Mouse (Mus musculus) forebrain, embryonic 14.5 days (tissue): ENCODE results near the gene Hprt. TPM values are rescaled to one million over a fixed set of nuclear protein-coding genes. Genes with fewer than 3 reads are reported as not detected.

Experiments
- ATAC-seq: fragments of 200-750 bp; cut with Nextera tagmentation; 2 replicates; pipeline ENCODE4 v1.8.0; 2017; ENCODE audit warnings: mild to moderate bottlenecking, moderate library complexity
- DNase-seq: peaks from one replicate; pipeline ENCODE4 v3.0.0-alpha.2; 2015; ENCODE audit warnings: low spot score
- H3K27ac ChIP-seq: fragments of 300-500 bp; sonication (generic); 2 replicates; pipeline ENCODE4 v1.5.1; 2014; ENCODE audit warnings: low read depth, mild to moderate bottlenecking, control low read depth, low read length, moderate library complexity
- H3K27me3 ChIP-seq: fragments of 300-500 bp; sonication (generic); replicated peaks from 2 replicates; pipeline ENCODE4 v1.6.1; 2014; ENCODE audit warnings: low read length, control low read depth, mixed read lengths; ENCODE audit not compliant: control insufficient read depth, insufficient read depth
- H3K36me3 ChIP-seq: fragments of 300-500 bp; sonication (generic); 2 replicates; pipeline ENCODE4 v1.6.1; 2014; ENCODE audit warnings: low read length, control low read depth; ENCODE audit not compliant: control insufficient read depth, insufficient read depth
- H3K4me1 ChIP-seq: fragments of 300-500 bp; sonication (generic); 2 replicates; pipeline ENCODE4 v1.6.1; 2014; ENCODE audit warnings: antibody characterized with exemption, low read length, control low read depth; ENCODE audit not compliant: control insufficient read depth, insufficient read depth
- H3K4me2 ChIP-seq: fragments of 300-500 bp; sonication (generic); 2 replicates; pipeline ENCODE4 v1.6.1; 2014; ENCODE audit warnings: mild to moderate bottlenecking, control low read depth, low read length
- H3K4me3 ChIP-seq: fragments of 300-500 bp; sonication (generic); 2 replicates; pipeline ENCODE4 v1.5.1; 2014; ENCODE audit warnings: low read depth, low read length, control low read depth
- H3K9ac ChIP-seq: fragments of 300-500 bp; sonication (generic); 2 replicates; pipeline ENCODE4 v1.6.1; 2014; ENCODE audit warnings: mild to moderate bottlenecking, low read length, control low read depth, moderate library complexity
- H3K9me3 ChIP-seq: fragments of 300-500 bp; sonication (generic); replicated peaks from 2 replicates; pipeline ENCODE4 v1.6.1; 2016; ENCODE audit warnings: low read length, control low read depth, mixed read lengths; ENCODE audit not compliant: control insufficient read depth
- WGBS: fragments of 180-500 bp; shearing (Covaris S2); extraction: QIAGEN DNeasy Blood & Tissue Kit; methylation state at CpG from one replicate; pipeline ENCODE4 v1.1.7; 2014; 5-methylcytosine and 5-hydroxymethylcytosine counted together
- polyA plus RNA-seq: library from polyadenylated mRNA; unstranded; fragments of >200 nt; fragmentation: Nextera tagmentation; extraction: Ambion mirVana; gene quantifications from 2 replicates; pipeline ENCODE4 v1.2.1, GENCODE M21; 2014

Gene Hprt
- polyA plus RNA-seq, 1 experiment from 2014 or later: 93.1 TPM

DNA sequence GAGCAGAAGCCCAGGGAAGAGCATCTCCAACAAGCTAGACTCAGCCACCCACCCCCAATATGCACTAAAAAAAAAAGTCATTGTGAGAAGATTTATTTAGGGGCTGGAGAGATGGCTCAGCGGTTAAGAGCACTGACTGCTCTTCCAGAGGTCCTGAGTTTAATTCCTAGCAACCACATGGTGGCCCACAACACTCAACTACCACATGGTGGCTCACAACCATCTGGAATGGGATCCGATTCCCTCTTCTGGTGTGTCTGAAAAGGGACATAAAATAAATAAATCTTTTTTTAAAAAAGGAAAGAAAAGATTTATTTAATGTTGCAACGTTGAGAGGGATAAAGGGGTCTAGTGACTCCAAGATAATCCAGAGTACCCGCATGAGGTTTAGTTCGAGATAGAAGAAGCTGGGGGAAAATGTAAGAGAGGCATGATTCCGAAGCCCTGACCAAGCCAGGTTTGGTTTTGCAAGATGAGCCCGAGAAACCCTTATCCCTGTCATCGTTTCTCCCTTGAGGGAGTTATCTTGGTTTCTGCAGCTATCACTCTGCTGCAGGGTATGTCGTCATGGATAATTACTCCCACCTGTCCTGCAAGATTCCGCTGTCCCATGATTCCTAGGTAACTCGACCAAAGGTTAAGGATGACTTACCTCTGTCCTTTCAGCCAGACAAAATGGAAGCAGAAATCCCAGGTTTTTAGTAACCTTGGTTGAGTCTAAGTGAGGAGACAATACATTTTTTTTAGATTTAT, 37.7 kb downstream of the Hprt start:
- Histone ChIP-seq H3K4me1 (no peaks in the 10 kb centered on the region), H3K4me3 (no peak overlapping the region), H3K9ac (no peak overlapping the region), H3K9me3 (no peaks in the 10 kb centered on the region), H3K27me3 (no peaks in the 10 kb centered on the region), H3K36me3 (no peaks in the 10 kb centered on the region), H3K4me2 (no peak overlapping the region), H3K27ac (no peak overlapping the region)
- ATAC-seq (no peak), DNase-seq (no peak)
- WGBS: 77% methylated on average over 11 of the region's 11 CpGs

- no peak overlapping the region for H3K27ac ChIP-seq
- H3K36me3 ChIP-seq: no peaks in the 10 kb centered on the region
- no peak for DNase-seq
- no peak for ATAC-seq
- H3K9me3 ChIP-seq: no peaks in the 10 kb centered on the region
- H3K4me1 ChIP-seq: no peaks in the 10 kb centered on the region
- WGBS: 75% methylated on average over 5 of the region's 5 CpGs
- H3K4me2 ChIP-seq: no peak overlapping the region
- no peak overlapping the region for H3K9ac ChIP-seq
- H3K27me3 ChIP-seq: no peaks in the 10 kb centered on the region
- no peak overlapping the region for H3K4me3 ChIP-seq
Measured at GRCm38 (mm10) chrX:53029559-53029958, 41.6 kb downstream of the Hprt start.

DNA sequence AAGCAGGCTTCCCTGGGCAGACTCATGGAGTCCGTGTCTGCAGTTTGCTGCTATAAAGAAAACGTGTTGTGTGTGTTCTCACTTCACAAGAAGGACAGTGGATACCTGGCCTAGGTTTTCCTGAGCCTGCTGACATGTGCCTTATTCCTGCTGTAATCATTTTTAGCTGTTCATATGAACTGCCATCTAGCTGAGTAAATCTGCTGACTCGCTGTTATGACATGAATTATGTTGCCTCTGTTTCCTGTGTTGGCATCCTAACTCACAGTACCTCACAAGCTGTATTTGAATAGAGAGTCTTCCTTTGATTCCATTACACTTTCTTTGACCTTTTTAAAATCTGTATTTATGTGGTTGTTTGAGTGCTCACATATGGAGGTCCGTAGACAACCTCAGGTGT, 50.3 kb downstream of the Hprt start:
- WGBS: 89% methylated on average over 4 of the region's 4 CpGs

GRCm38 (mm10) chrX:53039651-53040050, 51.7 kb downstream of the Hprt start:
- WGBS: 64% methylated on average over 5 of the region's 5 CpGs
- no peaks in the 10 kb centered on the region for H3K9me3 ChIP-seq
- no peak overlapping the region for H3K27ac ChIP-seq
- no peak overlapping the region for H3K9ac ChIP-seq
- ATAC-seq: no peak
- H3K4me2 ChIP-seq: no peak overlapping the region
- no peak for DNase-seq
- H3K4me1 ChIP-seq: no peaks in the 10 kb centered on the region
- H3K36me3 ChIP-seq: no peaks in the 10 kb centered on the region
- H3K27me3 ChIP-seq: no peaks in the 10 kb centered on the region
- H3K4me3 ChIP-seq: no peak overlapping the region

More for the DNA sequence above, 50.3 kb downstream of the Hprt start:
- Histone ChIP-seq H3K27me3 (no peaks in the 10 kb centered on the region), H3K9ac (no peak overlapping the region), H3K4me1 (no peaks in the 10 kb centered on the region), H3K27ac (no peak overlapping the region), H3K36me3 (no peaks in the 10 kb centered on the region), H3K4me2 (no peak overlapping the region), H3K9me3 (no peaks in the 10 kb centered on the region), H3K4me3 (no peak overlapping the region)
- DNase-seq (no peak), ATAC-seq (no peak)

- DNase-seq (no peak), ATAC-seq (no peak)
- Histone ChIP-seq H3K27me3 (no peaks in the 10 kb centered on the region), H3K36me3 (no peaks in the 10 kb centered on the region), H3K4me2 (no peak overlapping the region), H3K27ac (no peak overlapping the region), H3K9me3 (no peaks in the 10 kb centered on the region), H3K4me1 (no peaks in the 10 kb centered on the region), H3K9ac (no peak overlapping the region), H3K4me3 (no peak overlapping the region)
- 90% methylated on average over 6 of the region's 6 CpGs for WGBS
Measured at GRCm38 (mm10) chrX:53040138-53040537, 52.2 kb downstream of the Hprt start.

DNA sequence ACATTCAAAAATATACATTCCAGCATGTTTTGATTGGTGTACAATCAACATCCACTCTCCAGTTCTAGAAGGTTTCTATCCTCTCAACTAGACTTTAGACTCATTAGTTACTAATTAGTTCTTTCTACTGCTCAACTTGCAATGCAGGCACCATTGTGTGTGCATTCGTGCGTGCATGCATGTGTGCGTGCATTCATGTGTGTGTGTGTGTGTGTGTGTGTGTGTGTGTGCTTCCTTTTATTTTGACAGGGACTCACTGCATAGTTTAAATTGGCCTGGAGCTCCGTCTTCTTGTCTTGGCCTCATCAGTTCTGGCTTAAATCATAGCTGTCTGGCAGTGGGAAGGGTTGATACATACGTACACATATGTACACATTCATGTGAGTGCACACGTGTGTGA, 53.1 kb downstream of the Hprt start:
- no peak for DNase-seq
- no peaks in the 10 kb centered on the region for H3K36me3 ChIP-seq
- no peak overlapping the region for H3K4me3 ChIP-seq
- WGBS: 62% methylated on average over 6 of the region's 6 CpGs
- no peaks in the 10 kb centered on the region for H3K27me3 ChIP-seq
- no peak overlapping the region for H3K27ac ChIP-seq
- no peaks in the 10 kb centered on the region for H3K4me1 ChIP-seq
- H3K4me2 ChIP-seq: no peak overlapping the region
- no peak for ATAC-seq
- no peak overlapping the region for H3K9ac ChIP-seq
- H3K9me3 ChIP-seq: no peaks in the 10 kb centered on the region

- Histone ChIP-seq H3K27ac (peak overlapping the region; percentile 44; the same call in 1 of the 2 replicates), H3K27me3 (no peaks in the 10 kb centered on the region), H3K4me3 (no peak overlapping the region), H3K9ac (no peak overlapping the region), H3K9me3 (no peaks in the 10 kb centered on the region), H3K4me2 (no peak overlapping the region), H3K36me3 (no peaks in the 10 kb centered on the region), H3K4me1 (no peaks in the 10 kb centered on the region)
- ATAC-seq (peak; percentile 83), DNase-seq (peak; percentile 47)
- 47% methylated on average over 10 of the region's 10 CpGs for WGBS
Measured at GRCm38 (mm10) chrX:53045187-53045903, 57.4 kb downstream of the Hprt start.

DNA sequence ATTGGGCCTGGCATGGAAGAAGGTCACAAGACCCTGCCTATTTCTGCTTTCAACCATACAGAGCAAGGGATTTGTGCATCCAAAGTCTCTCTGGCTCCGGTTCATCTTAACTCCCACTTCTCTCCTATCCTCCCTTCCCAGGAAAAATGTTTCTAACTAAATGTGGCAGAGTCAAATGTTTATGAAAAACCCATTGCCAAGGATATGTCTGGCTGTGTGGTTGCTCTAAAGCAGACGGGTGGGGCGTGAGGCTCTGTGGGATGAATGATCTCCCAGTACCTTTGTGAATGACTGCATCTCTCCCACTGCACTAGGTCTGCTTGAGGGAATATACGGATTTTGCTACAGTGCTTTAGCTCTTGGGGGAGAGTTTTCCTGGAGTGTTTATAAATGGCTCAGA, 58.1 kb downstream of the Hprt start:
- no peaks in the 10 kb centered on the region for H3K36me3 ChIP-seq
- no peak for DNase-seq
- no peak for ATAC-seq
- H3K27ac ChIP-seq: no peak overlapping the region; the same call in 1 of the 2 replicates
- H3K27me3 ChIP-seq: no peaks in the 10 kb centered on the region
- WGBS: 66% methylated on average over 4 of the region's 4 CpGs
- H3K4me3 ChIP-seq: no peak overlapping the region
- no peaks in the 10 kb centered on the region for H3K4me1 ChIP-seq
- no peak overlapping the region for H3K4me2 ChIP-seq
- no peaks in the 10 kb centered on the region for H3K9me3 ChIP-seq
- no peak overlapping the region for H3K9ac ChIP-seq

DNA sequence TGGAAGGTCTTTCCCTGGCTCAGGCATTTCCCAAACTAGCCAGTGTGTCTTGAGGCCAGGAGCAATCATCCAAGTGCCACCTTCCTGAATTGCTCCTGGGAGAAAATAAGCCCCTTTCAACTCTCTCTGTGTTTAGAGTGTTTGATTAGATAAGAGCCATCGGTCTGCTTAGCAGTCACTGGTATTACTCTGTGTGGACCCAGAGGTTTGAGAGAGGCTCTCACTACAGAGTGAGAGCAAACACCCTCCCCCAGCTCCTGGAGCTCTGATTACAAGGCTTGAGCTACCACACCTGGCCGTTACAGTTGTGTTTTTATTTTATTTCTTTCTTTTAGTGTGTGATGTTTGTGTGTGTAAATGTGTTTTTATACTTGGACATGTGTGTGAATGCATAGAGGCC, 59.0 kb downstream of the Hprt start:
- Histone ChIP-seq H3K9me3 (no peaks in the 10 kb centered on the region), H3K4me3 (no peak overlapping the region), H3K4me1 (no peaks in the 10 kb centered on the region), H3K36me3 (no peaks in the 10 kb centered on the region), H3K4me2 (no peak overlapping the region), H3K27ac (no peak overlapping the region), H3K27me3 (no peaks in the 10 kb centered on the region), H3K9ac (no peak overlapping the region)
- no peak for DNase-seq
- 64% methylated on average over 2 of the region's 2 CpGs for WGBS
- no peak for ATAC-seq
